Mouse (Mus musculus) bone marrow macrophage, adult 2 months (primary cell): ENCODE measurements around the gene Slamf8.

Experiments used
- CTCF ChIP-seq: IDR thresholded peaks from 2 replicates; pipeline ENCODE4 v1.5.1; 2012; ENCODE audit warnings: low read depth, mild to moderate bottlenecking, low read length, moderate library complexity
- POLR2A ChIP-seq: IDR thresholded peaks from 2 replicates; pipeline ENCODE4 v1.6.1; 2012; ENCODE audit warnings: mild to moderate bottlenecking, low read depth, low read length, borderline replicate concordance

DNA sequence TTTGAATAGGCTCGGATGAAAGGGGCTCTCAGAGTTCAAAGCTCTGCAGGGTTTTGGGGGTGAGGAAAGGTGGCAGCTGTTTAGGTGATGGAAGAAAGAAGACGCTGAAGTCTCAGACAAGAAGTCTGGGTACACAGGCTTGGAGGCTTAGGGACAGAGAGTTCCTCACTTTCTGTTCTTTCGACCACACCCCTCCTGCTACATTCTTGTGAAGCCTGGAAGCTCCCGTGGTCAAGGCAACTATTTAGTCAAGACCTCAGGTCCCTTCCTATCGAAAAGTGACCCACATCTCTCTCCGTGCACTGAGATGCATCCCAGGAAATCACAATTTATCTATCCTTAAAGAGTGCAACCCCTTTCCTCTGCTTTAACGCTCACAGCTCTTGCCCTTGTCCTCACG is 40.7 kb downstream of the Slamf8 start:
- TF ChIP-seq CTCF (no peak), POLR2A (no peak)
